Mouse (Mus musculus): ENCODE data around the gene Ldlrad3.
A peak's percentile ranks its signal among the peaks of the same experiment; 100 is the strongest.

- TF ChIP-seq CTCF (IDR thresholded peaks at IDR 0.05) (no peak), EP300 (IDR thresholded peaks at IDR 0.05) (peak; percentile 56)
Observed at GRCm38 (mm10) chr2:101923181-101923580, 263.0 kb downstream of the Ldlrad3 start.
